Mouse (Mus musculus) liver, embryonic 16.5 days (tissue): ENCODE data around the gene E330009J07Rik. TPM values are rescaled to one million over a fixed set of nuclear protein-coding genes. Genes with fewer than 3 reads are reported as not detected.

Experiments used
- ATAC-seq: fragments of 200-750 bp; cut with Nextera tagmentation; 2 replicates; pipeline ENCODE4 v1.8.0; 2017; ENCODE audit warnings: low read depth, mild to moderate bottlenecking, moderate number of reproducible peaks, moderate library complexity
- H3K27ac ChIP-seq: fragments of 300-500 bp; sonication (generic); 2 replicates; pipeline ENCODE4 v1.5.1; 2014; ENCODE audit warnings: mild to moderate bottlenecking, low read length
- H3K27me3 ChIP-seq: fragments of 300-500 bp; sonication (generic); 2 replicates; pipeline ENCODE4 v1.6.1; 2014; ENCODE audit warnings: low read depth, low read length, mixed read lengths; ENCODE audit not compliant: control insufficient read depth, insufficient read depth
- H3K36me3 ChIP-seq: fragments of 300-500 bp; sonication (generic); 2 replicates; pipeline ENCODE4 v1.6.1; 2014; ENCODE audit warnings: mild to moderate bottlenecking; ENCODE audit not compliant: control insufficient read depth, insufficient read depth
- H3K4me1 ChIP-seq: fragments of 300-500 bp; sonication (generic); 2 replicates; pipeline ENCODE4 v1.6.1; 2014; ENCODE audit warnings: low read depth, low read length, mixed read lengths; ENCODE audit not compliant: control insufficient read depth
- H3K4me2 ChIP-seq: fragments of 300-500 bp; sonication (generic); 2 replicates; pipeline ENCODE4 v1.6.1; 2014; ENCODE audit warnings: low read depth, low read length, mixed read lengths
- H3K4me3 ChIP-seq: fragments of 300-500 bp; sonication (generic); 2 replicates; pipeline ENCODE4 v1.5.1; 2014; ENCODE audit warnings: low read depth, mild to moderate bottlenecking, low read length
- H3K9ac ChIP-seq: fragments of 300-500 bp; sonication (generic); 2 replicates; pipeline ENCODE4 v1.6.1; 2014; ENCODE audit warnings: low read depth, low read length
- H3K9me3 ChIP-seq: fragments of 300-500 bp; sonication (generic); replicated peaks from 2 replicates; pipeline ENCODE4 v1.6.1; 2016; ENCODE audit warnings: low read length; ENCODE audit not compliant: control insufficient read depth
- WGBS: fragments of 180-500 bp; shearing (Covaris S2); extraction: QIAGEN DNeasy Blood & Tissue Kit; methylation state at CpG from one replicate; pipeline ENCODE4 v1.1.7; 2014; ENCODE audit not compliant: insufficient replicate concordance; 5-methylcytosine and 5-hydroxymethylcytosine counted together
- polyA plus RNA-seq: library from polyadenylated mRNA; unstranded; fragments of >200 nt; fragmentation: Nextera tagmentation; extraction: Ambion mirVana; gene quantifications from 2 replicates; pipeline ENCODE4 v1.2.1, GENCODE M21; 2015

Gene E330009J07Rik
- polyA plus RNA-seq, 1 experiment from 2014 or later, result 2.1 TPM

DNA sequence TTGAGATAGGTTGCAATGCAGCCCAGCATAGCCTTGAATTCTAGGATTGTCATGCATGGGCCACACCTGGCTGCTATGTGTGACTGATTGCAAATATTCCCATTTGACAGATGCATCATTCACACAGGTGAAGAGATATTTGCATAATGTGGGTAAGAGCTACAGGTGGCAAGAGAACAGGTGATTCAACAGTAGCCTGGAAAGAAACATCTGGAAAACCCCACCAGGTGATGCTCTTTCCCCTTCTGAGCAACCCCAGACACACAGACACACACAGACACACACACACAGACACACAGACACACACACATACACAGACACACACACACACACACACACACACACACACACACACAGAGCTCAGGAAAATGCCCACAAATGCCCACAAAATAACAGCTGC lies 4.1 kb downstream of the E330009J07Rik start:
- H3K4me2 ChIP-seq, result no peak overlapping the region
- no peaks in the 10 kb centered on the region for H3K36me3 ChIP-seq
- H3K9ac ChIP-seq, result no peak overlapping the region
- H3K9me3 ChIP-seq, result no peaks in the 10 kb centered on the region
- H3K4me3 ChIP-seq, result no peak overlapping the region
- H3K27me3 ChIP-seq, result peaks cover 22% of the 10 kb centered on the region
- peaks cover 2% of the 10 kb centered on the region for H3K4me1 ChIP-seq
- no peak overlapping the region for H3K27ac ChIP-seq
- no peak for ATAC-seq

GRCm38 (mm10) chr6:40431356-40431755 lies 4.6 kb downstream of the E330009J07Rik start:
- no peaks in the 10 kb centered on the region for H3K9me3 ChIP-seq
- no peak overlapping the region for H3K27ac ChIP-seq
- no peak overlapping the region for H3K4me2 ChIP-seq
- no peaks in the 10 kb centered on the region for H3K36me3 ChIP-seq
- H3K27me3 ChIP-seq, result peaks cover 22% of the 10 kb centered on the region
- no peak overlapping the region for H3K4me3 ChIP-seq
- WGBS, result 37% methylated on average over 4 of the region's 4 CpGs
- no peak for ATAC-seq
- peaks cover 2% of the 10 kb centered on the region for H3K4me1 ChIP-seq
- H3K9ac ChIP-seq, result no peak overlapping the region

DNA sequence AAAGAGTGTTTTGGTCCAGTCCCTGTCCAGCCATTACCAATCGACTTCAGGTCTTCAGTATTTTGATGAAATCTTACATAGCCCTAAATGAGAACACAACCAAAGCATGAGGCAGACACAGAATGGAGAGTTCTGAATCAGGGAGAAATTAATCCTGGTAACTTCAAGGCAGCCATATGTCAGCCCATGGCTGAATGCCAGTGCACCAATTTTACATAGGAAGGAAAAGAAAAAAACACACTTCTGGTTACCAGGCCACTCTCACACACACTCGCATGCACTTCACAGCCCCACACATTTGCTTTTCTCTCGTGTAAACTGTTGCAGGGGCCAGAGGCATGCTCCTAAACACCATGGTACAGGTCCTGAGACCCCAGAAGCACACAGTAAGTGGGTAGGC lies 5.1 kb downstream of the E330009J07Rik start:
- no peak overlapping the region for H3K9ac ChIP-seq
- ATAC-seq, result no peak

DNA sequence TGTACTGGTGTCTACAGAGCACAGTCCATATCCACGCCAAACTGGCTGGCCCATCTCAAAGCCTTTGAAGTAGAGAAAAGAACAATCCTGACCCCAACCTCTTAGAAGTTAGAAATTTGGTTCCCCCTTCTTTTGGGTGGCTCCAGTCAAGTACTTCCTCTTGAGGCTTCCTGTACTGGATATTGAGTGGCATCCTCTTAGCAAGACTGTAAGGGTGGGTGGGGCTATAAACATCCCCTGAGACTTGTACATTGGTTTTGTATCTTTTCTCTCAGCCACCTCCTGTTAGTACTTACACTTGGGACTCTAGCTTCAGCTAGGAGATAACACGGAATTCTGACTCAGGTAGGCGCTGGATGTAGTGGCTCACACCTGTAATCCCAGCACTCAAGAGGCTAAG lies 5.7 kb downstream of the E330009J07Rik start:
- H3K36me3 ChIP-seq, result no peaks in the 10 kb centered on the region
- H3K27me3 ChIP-seq, result peaks cover 11% of the 10 kb centered on the region
- ATAC-seq, result no peak
- WGBS, result 37% methylated on average over 3 of the region's 3 CpGs
- H3K4me2 ChIP-seq, result no peak overlapping the region
- H3K4me3 ChIP-seq, result no peak overlapping the region
- peaks cover 2% of the 10 kb centered on the region for H3K4me1 ChIP-seq
- no peak overlapping the region for H3K9ac ChIP-seq
- H3K27ac ChIP-seq, result no peak overlapping the region
- no peaks in the 10 kb centered on the region for H3K9me3 ChIP-seq

More for the DNA sequence above, 5.1 kb downstream of the E330009J07Rik start:
- no peak overlapping the region for H3K4me2 ChIP-seq
- peaks cover 17% of the 10 kb centered on the region for H3K27me3 ChIP-seq
- H3K9me3 ChIP-seq, result no peaks in the 10 kb centered on the region
- H3K4me1 ChIP-seq, result peaks cover 2% of the 10 kb centered on the region
- H3K4me3 ChIP-seq, result no peak overlapping the region
- H3K27ac ChIP-seq, result no peak overlapping the region
- no peaks in the 10 kb centered on the region for H3K36me3 ChIP-seq
- WGBS, result 40% methylated on average over 3 of the region's 3 CpGs

DNA sequence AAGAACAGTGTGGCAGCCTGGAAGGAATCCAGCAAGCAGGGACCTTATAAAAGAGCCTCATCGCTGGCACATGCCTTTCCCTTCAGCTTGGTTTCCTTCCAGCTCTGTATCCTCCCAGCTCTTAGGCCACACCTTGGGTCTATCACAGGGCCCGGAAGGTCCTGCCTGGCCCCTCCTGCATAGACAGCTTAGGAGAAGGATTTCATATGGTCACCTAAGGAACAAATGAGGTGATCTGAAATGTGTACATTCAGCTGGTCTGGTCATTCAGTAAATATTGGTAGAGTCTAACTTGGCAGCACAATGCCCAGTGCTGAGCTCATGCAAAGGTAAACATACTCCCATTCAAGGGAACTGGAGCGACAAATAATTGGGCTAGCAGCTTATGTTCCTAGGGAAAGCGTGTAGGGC lies 6.4 kb downstream of the E330009J07Rik start:
- H3K27ac ChIP-seq, result no peak overlapping the region
- no peaks in the 10 kb centered on the region for H3K36me3 ChIP-seq
- no peak overlapping the region for H3K4me2 ChIP-seq
- H3K27me3 ChIP-seq, result peaks cover 4% of the 10 kb centered on the region
- H3K4me3 ChIP-seq, result no peak overlapping the region
- no peaks in the 10 kb centered on the region for H3K9me3 ChIP-seq
- ATAC-seq, result peak; percentile 70
- peaks cover 2% of the 10 kb centered on the region for H3K4me1 ChIP-seq
- no peak overlapping the region for H3K9ac ChIP-seq
- 60% methylated on average over 4 of the region's 4 CpGs for WGBS

DNA sequence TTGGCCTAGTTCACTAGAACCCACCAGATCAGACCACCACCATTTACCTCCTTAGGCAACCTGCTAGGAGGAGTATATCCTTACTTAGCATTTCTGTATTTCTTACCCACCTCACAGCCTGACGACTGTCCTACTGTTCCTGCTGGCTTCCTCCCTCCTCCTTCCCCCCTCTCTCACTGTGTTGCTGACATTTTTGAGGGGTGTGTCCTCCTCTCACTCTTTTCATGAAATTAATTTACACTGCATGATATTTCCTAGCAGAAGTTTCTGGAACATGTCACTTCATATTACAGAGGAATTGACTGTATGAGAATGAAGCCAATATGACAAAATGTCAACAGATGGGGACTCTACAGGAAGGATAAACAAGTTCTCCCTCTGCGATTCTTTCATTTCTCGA lies 7.2 kb downstream of the E330009J07Rik start:
- Histone ChIP-seq H3K36me3 (no peaks in the 10 kb centered on the region), H3K27me3 (no peaks in the 10 kb centered on the region), H3K9me3 (no peaks in the 10 kb centered on the region), H3K27ac (no peak overlapping the region), H3K4me3 (no peak overlapping the region), H3K4me1 (peaks cover 2% of the 10 kb centered on the region), H3K4me2 (no peak overlapping the region), H3K9ac (no peak overlapping the region)
- 56% methylated on average over 3 of the region's 3 CpGs for WGBS
- ATAC-seq, result no peak

- 62% methylated on average over 7 of the region's 7 CpGs for WGBS
- Histone ChIP-seq H3K9me3 (no peaks in the 10 kb centered on the region), H3K27me3 (no peaks in the 10 kb centered on the region), H3K9ac (no peak overlapping the region), H3K36me3 (no peaks in the 10 kb centered on the region), H3K4me3 (no peak overlapping the region), H3K27ac (no peak overlapping the region), H3K4me2 (no peak overlapping the region), H3K4me1 (peaks cover 2% of the 10 kb centered on the region)
- ATAC-seq, result no peak
These were observed 8.5 kb downstream of the E330009J07Rik start for GRCm38 (mm10) chr6:40427441-40427840.

GRCm38 (mm10) chr6:40423774-40424173 lies 12.2 kb downstream of the E330009J07Rik start:
- Histone ChIP-seq H3K4me2 (no peak overlapping the region), H3K9ac (no peak overlapping the region), H3K27me3 (no peaks in the 10 kb centered on the region), H3K9me3 (no peaks in the 10 kb centered on the region), H3K36me3 (no peaks in the 10 kb centered on the region), H3K4me3 (no peak overlapping the region), H3K27ac (no peak overlapping the region), H3K4me1 (no peaks in the 10 kb centered on the region)
- no peak for ATAC-seq
- WGBS, result 64% methylated on average over 1 of the region's 1 CpGs

- ATAC-seq, result no peak
- Histone ChIP-seq H3K4me2 (no peak overlapping the region), H3K27ac (no peak overlapping the region), H3K27me3 (no peaks in the 10 kb centered on the region), H3K4me3 (no peak overlapping the region), H3K9me3 (no peaks in the 10 kb centered on the region), H3K9ac (no peak overlapping the region), H3K4me1 (no peaks in the 10 kb centered on the region), H3K36me3 (no peaks in the 10 kb centered on the region)
- WGBS, result 62% methylated on average over 1 of the region's 1 CpGs
These were observed 12.9 kb downstream of the E330009J07Rik start for GRCm38 (mm10) chr6:40423013-40423412.

GRCm38 (mm10) chr6:40421099-40421498 lies 14.8 kb downstream of the E330009J07Rik start:
- no peaks in the 10 kb centered on the region for H3K4me1 ChIP-seq
- ATAC-seq, result no peak
- H3K4me3 ChIP-seq, result no peak overlapping the region
- H3K36me3 ChIP-seq, result no peaks in the 10 kb centered on the region
- H3K9ac ChIP-seq, result no peak overlapping the region
- WGBS, result 78% methylated on average over 6 of the region's 6 CpGs
- H3K27me3 ChIP-seq, result no peaks in the 10 kb centered on the region
- no peak overlapping the region for H3K4me2 ChIP-seq
- no peaks in the 10 kb centered on the region for H3K9me3 ChIP-seq
- H3K27ac ChIP-seq, result no peak overlapping the region
